Mouse (Mus musculus): ENCODE measurements around the gene Il25. TPM values are rescaled to one million over a fixed set of nuclear protein-coding genes. Genes with fewer than 3 reads are reported as not detected.

The Il25 gene
- total RNA-seq (2014; fragmentation: Nextera tagmentation): not detected in 2 replicates
- total RNA-seq (2017): not detected in 2 replicates

DNA sequence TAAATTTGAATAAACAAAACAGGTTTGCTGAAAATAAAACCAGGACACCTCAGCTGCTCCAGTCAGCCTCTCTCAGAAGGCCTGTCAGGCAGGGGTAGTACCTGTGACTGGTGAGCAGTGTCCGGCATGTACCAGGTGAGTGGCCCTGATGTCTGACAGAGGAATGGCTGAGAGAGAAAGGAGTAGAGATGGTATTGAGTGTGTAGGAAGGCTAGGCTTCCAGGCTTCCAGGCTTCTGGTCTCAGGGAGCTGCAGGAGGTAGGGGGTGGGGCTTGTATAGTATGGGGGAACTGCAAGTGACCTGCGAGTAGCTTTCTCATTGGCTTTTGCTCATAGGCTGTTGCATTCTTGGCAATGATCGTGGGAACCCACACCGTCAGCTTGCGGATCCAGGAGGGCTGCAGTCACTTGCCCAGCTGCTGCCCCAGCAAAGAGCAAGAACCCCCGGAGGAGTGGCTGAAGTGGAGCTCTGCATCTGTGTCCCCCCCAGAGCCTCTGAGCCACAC lies at the start of gene Il25:
Gene Il25, plus strand, starts transcription at position 51 of the 506 bp plus-strand sequence.
- no peak for ATAC-seq (replicated peaks; ENCODE audit: low FRiP score, low TSS enrichment, poor library complexity, severe bottlenecking)

DNA sequence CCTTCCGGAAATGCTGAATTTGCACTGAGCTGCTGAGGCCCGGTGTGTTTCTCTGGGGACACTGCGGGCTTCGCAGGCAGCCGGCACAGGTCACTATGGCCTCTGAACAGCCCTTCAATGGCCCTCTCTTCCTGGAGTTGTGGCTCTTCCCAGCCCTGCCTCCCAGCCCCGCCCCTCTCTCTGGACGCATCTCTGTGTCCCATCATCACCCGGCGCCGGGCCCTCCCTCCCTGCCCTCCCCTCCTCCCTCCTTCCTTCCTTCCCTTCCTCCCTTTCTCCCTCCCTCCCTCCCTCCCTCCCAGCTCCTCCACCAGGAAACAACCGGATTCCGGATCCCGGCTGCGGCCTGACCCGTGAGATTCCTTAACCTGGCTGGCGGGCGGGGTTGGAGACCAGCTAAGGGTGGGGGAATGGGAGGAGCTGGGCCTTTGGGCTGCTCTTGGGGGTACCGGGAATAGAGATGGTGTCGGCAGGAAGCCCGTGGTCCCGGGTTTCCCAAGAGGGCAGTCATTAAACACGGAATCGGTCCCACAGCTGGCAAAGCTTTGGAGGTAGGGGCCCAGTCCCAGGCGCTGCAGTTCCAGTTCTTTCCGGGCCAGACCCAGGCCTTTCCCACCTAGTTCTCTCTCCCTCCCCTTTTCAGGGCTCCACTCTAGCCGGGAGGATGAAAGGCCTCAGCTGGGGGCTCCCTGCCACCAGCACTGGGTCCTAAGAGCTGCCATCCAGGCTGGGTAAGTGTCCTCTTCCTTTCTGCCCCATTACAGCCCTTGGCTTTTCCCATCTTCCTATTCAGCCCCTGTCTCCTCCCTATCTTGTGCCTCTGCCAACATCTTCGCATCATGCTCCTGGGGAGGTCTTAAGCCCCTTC lies 49.1 kb upstream of the Il25 start, which contains the start of the genes Bcl2l2 and Gm20521:
Gene Bcl2l2, plus strand, starts transcription at position 224 of the 868 bp plus-strand sequence.
Gene Gm20521, plus strand, starts transcription at position 288 of the 868 bp plus-strand sequence.
- ATAC-seq (replicated peaks; ENCODE audit: low FRiP score, low TSS enrichment, poor library complexity, severe bottlenecking): peak; percentile 90

DNA sequence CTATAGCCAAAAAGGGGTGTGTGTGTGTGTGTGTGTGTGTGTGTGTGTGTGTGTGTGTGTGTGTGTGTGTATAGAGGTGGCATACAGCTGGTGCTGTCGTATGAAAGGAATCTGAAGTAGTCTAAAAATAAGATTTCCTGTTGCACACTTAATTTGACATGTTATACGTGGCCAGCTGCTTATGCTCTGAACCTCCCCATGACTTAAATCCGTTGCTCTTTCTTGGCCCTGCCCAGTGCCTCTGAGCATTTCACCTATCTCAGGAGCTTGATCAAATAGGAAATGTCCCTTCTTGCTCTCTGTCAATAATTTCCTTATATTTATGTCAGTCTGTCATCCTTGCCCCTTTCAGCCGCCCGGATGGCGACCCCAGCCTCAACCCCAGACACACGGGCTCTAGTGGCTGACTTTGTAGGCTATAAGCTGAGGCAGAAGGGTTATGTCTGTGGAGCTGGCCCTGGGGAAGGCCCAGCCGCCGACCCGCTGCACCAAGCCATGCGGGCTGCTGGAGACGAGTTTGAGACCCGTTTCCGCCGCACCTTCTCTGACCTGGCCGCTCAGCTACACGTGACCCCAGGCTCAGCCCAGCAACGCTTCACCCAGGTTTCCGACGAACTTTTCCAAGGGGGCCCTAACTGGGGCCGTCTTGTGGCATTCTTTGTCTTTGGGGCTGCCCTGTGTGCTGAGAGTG lies 48.3 kb upstream of the Il25 start:
- no peak for ATAC-seq (replicated peaks; ENCODE audit: low FRiP score, low TSS enrichment, poor library complexity, severe bottlenecking)

DNA sequence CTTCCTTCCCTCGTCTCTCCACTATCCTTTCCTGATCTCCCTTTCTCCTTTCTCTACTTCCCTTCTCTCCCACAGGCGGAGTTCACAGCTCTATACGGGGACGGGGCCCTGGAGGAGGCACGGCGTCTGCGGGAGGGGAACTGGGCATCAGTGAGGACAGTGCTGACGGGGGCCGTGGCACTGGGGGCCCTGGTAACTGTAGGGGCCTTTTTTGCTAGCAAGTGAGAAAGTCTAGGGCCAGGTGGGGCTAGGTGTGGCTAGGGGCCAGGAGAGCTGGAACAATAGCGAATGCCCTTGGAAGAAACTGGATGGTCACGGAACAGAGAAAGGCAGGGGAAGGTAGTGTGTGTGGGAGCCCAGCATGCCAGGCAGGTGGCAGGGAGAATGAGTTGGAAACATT lies 47.2 kb upstream of the Il25 start:
- no peak for ATAC-seq (replicated peaks; ENCODE audit: low FRiP score, low TSS enrichment, poor library complexity, severe bottlenecking)

DNA sequence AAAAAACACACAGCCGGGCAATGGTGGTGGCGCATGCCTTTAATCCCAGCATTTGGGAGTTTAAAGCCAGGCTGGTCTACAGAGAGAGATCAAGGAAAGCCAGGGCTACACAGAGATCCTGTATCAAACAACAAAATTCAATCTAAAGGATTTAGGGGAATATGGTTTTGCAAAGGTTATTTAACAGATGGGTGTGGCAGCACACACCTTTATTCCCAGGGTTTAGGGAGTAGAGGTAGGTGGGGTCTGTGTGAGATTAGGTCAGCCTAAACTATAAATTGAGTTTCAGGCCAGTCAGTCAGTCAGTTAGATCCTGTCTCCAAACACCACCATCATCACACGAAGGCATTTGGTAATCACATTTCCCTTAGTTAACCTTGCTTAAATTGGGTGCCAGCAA lies 40.3 kb upstream of the Il25 start, which contains the start of gene Pabpn1:
Gene Pabpn1, plus strand, starts transcription at position 301 of the 400 bp plus-strand sequence.
- no peak for ATAC-seq (replicated peaks; ENCODE audit: low FRiP score, low TSS enrichment, poor library complexity, severe bottlenecking)

DNA sequence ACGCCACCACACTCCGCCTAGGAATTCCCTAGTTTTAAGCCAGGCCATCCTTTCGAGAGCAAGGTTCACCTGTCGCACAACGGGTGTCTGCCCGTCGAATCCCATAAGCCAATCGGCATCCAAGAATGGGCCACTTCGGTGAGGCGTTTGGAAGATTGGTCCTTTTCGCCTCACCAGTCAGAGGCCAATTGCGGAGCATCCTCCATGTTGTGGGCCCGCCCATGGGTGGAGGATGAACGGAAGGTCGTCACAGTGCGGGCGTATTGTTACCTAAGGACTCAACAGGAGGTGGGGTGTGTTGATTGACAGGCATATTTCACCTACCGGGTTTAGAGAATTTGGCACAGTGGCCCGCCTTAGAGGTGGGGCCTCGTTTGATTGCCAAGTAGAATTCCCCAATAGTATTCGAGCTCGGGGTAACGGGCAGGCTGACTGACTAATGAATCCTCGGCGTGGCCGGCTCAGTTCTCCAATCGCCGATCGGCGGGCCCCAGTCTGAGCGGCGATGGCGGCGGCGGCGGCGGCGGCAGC lies 38.8 kb upstream of the Il25 start:
- ATAC-seq (replicated peaks; ENCODE audit: low FRiP score, low TSS enrichment, poor library complexity, severe bottlenecking): peak; percentile 100

DNA sequence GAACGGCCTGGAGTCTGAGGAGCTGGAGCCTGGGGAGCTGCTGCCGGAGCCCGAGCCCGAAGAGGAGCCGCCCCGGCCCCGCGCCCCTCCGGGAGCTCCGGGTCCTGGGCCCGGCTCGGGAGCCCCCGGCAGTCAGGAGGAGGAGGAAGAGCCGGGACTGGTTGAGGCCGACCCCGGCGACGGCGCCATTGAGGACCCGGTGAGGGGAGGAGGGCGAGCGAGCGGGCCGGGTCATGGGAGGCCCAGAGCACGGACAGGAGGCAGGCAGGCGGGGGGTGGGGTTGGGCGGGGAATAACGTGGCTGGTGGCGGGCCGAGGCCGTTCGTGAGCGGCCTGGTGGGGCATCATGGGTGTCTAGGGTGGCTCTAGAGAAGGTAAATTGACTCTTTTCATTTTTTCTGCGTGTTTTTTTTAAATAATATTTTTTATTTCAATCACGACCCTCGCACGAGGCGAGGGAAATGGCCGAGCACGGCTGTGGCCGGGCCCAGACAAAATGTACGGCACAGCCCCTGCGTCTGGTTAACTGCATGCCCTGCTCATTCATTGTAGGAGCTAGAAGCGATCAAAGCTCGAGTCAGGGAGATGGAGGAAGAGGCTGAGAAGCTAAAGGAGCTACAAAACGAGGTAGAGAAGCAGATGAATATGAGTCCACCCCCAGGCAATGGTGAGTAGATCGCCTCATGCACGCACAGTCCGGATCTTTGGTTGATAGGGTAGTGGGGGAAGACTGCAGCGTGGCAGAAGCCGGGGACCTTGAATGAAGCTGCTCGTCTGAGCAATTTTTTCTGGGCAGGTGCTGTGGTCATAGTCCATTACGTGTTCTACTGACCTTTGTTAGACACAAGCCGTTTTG lies 38.0 kb upstream of the Il25 start:
- ATAC-seq (replicated peaks; ENCODE audit: low FRiP score, low TSS enrichment, poor library complexity, severe bottlenecking): no peak

DNA sequence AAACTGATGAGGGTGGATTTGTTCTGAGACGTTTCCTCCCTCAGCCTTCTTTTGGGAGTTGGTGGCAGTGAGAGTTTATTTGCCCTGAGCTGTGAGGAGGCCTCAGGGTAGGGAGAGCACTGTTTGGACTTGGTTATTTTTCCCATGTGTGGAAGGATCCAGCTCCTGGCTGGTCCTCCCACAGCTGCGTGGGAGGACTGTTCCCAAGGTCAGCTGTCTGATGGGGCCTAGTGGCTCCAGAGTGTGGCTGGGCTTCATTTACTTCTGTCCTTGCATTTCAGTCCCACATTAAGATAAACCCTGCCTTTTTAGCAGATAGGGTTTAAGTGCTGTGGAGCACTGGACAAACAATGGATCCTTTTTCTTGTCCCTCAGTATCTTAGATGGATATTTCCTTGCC lies 35.0 kb upstream of the Il25 start:
- ATAC-seq (replicated peaks; ENCODE audit: low FRiP score, low TSS enrichment, poor library complexity, severe bottlenecking): no peak

DNA sequence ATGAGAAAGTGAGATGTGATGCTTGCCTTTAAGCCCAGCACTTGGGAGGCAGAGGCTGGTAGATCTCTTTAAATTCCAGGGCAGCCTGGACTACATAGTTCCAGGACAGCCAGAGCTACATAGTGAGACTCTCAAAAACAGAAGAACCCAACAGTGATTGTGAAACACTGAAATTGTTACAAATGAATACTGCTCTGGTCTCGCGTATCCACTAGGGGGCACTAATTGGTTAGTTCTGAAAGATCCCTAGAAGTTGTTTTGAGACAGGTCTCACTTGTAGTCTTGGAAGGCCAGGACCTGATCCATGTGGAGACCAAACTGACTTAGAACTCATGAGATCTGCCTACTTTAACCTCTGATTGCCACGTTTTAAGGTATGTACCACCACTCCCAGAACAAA lies 32.1 kb upstream of the Il25 start:
- ATAC-seq (replicated peaks; ENCODE audit: low FRiP score, low TSS enrichment, poor library complexity, severe bottlenecking): peak; percentile 70

DNA sequence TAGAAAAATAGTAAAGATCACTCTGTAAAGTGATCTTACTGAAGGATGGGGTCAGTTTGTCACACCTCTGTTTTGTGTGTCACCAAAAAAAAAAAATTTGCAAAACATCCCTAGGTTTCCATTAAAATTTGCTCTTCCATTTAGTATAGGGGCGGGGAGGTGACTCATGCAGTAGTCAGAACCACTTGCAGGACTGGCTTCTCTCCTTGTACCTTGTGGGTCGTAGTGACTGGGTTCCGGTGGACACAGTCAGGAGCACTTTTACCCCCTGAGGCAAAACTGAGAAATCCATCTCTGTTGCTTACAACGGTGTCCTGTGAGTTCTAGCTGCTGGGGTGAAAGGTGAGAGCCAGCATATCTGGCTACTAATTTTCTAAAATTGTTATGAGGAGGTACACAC lies 28.9 kb upstream of the Il25 start:
- no peak for ATAC-seq (replicated peaks; ENCODE audit: low FRiP score, low TSS enrichment, poor library complexity, severe bottlenecking)

DNA sequence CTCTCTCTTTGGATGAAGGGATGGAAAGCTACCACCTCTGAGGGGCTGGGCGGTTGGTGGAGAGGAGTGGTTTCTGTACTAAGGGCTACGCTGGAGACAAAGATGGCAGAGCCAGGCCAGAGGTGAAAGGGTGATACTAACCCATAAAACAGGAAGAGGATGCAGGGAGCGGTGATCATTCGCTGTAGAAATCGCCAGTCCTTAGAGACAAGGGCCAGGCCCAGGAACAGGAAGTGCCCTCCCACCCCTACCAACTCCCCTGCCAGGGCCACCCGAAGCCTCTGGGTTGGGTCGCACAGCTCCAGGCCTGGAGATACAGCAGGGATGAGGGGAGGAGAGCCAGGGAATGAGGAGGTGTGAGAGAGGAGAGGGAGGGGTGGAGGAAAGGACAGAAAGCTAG lies 23.8 kb upstream of the Il25 start:
- ATAC-seq (replicated peaks; ENCODE audit: low FRiP score, low TSS enrichment, poor library complexity, severe bottlenecking): no peak

DNA sequence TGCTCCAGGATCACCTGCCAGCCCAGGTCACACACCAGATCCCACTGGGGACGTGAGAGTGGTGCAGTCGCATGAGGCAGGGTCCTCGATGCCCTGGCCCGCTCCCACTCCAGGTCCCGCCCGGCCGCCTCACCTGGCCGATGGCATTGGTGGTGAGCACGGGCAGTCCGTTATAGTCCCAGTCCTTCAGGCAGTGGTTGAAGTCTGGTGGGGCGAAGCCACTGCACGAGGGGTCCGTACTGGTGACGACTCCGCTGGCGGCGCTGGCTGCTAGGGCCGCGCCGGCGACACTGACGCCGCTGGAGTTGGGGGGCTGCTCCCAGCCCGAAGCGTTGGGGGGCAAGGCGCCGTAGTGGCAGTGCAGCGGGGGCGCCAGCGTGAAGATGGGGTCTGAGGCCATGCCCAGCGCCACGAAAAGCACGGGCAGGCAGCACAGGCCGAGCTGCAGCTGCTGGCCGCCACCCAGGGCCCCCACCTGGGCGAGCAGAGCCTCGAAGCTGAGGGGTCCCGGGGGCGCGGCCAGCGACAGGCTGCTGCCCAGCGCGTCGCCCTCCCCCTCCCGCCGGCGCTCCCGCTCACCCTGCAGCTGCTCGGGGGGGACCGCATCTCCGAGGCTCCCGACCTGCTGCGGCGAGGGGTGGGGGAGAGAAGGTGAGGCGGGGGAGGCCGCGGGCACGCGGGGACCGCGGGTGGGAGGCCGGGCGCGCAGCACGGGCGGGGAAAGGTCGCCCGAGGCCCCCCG lies 20.2 kb upstream of the Il25 start:
- no peak for ATAC-seq (replicated peaks; ENCODE audit: low FRiP score, low TSS enrichment, poor library complexity, severe bottlenecking)

DNA sequence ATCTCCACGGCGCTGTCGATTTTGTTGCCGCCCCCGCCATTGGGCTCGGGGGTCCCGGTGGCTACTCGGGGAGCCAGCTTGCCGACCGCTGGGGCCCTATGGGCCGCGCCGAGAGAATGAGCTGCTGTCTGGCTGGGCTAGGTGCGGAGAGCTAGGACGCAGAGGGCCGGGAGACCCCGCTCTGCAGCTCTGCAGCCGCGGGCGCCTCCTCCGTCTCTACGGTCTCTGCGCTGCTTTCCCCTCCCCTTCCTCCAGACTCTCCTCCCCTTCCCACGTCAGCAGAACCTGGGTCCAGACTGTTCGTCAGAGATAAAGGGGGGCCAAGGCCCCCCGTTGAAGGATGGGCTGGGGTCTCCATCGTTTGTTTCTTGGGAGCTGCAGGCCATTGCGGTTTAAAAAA lies 19.6 kb upstream of the Il25 start, which contains the start of gene Slc22a17:
Gene Slc22a17, minus strand, starts transcription at position 247 of the 400 bp plus-strand sequence.
- ATAC-seq (replicated peaks; ENCODE audit: low FRiP score, low TSS enrichment, poor library complexity, severe bottlenecking): no peak

DNA sequence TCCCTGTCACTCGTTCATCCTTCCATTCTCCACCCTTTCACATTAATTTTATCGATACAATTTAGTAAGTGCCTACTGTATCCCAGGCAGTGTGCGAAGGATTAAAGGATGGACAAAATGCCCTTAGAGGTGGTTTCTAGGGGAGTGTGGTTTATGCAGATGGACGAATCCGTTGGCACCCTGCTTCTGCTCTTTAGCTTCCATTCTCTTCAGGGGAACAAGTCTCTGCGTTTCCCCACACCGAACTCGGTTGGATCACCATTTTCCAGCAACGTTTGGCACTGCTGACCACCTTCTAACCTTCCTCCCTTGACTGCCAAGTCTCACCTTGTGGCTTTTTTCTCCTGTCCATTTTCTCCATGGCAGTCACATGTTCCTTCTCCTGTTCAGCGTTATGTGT lies 19.2 kb upstream of the Il25 start:
- no peak for ATAC-seq (replicated peaks; ENCODE audit: low FRiP score, low TSS enrichment, poor library complexity, severe bottlenecking)

DNA sequence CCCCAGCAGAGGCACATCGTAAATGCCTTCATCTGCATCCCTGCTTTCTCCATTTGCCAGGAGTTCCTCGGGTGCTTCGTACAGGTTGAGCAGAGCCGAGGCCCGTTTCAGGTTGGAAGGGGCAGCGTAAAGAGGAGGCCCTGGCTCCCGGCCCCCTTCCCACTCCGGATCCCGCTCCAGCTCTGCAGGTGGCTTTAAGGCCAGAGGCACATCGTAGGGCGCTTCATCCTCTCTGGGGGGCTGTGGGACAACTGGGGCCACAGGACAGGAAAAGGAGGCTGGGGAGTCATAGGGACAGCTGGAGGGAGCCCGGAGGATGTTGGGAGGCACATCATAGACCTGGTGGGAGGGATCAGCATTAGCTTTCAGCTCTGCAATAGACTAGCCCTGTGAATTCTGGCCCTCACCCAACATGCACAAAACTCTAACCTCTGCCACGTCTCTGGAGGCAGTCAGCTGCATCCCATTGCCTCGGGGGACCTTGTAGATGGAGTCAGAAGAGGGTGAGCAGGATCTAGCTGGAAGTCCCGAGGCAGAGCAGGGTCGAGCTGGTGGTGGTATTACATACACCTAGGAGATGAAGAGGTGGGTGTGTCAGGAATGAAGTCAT lies 12.3 kb upstream of the Il25 start:
- no peak for ATAC-seq (replicated peaks; ENCODE audit: low FRiP score, low TSS enrichment, poor library complexity, severe bottlenecking)

DNA sequence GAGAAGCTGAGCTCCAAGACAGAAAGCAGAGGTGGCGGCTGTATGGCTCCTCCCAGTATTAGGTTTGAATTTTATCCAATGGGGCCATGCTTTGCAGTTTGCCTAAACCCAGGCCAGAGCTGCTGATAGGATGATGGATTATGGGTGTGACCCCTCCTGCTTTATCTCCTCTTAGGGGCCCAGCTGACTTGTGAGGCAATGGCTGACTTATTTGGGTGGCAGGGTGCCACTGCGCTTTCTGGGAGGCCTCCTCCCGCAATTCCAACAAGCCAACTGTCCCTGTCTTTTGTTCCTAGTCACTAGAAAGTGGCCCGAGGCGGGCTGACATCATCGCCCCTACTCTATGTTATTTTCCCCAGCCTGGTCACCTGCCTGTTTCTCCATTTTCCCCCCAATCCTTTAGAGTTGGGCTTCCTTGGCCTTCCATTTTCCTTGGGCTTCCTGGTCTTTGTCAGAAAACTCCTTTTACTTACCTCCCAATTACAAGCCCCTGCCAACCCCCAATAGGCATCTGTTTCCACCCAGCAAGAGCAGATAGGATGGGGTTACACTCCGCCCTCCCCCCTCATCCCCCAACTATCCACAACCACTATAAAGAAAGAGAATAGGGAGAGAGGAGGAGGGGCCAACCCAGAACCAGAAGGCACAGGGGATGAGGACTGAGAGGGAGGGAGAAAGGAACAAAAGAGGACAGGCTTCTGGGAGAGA lies 7.7 kb upstream of the Il25 start:
- peak; percentile 54 for ATAC-seq (replicated peaks; ENCODE audit: low FRiP score, low TSS enrichment, poor library complexity, severe bottlenecking)

All from megakaryocyte-erythroid progenitor cell, adult 5-6 weeks (primary cell).